Mouse (Mus musculus): Measurements from ENCODE around the gene Aldh3a2.
"Not testable (repeated sequence)": the region's sequence is repeated elsewhere in the genome, so short reads cannot be mapped to it uniquely, and the experiment has no call there.

Aldh3a2 gene

GRCm38 (mm10) chr11:61215936-61216335 lies 51.3 kb downstream of the Aldh3a2 start:
- DNase-seq (ENCODE audit: low read depth, low spot score), result no peak

GRCm38 (mm10) chr11:61212102-61212501 lies 55.2 kb downstream of the Aldh3a2 start:
- DNase-seq (ENCODE audit: low read depth, low spot score), result no peak

GRCm38 (mm10) chr11:61208316-61208715 lies 58.9 kb downstream of the Aldh3a2 start:
- DNase-seq (ENCODE audit: low read depth, low spot score), result no peak

- no peak for DNase-seq (ENCODE audit: low read depth, low spot score)
Observed at GRCm38 (mm10) chr11:61207487-61208246, 59.6 kb downstream of the Aldh3a2 start, which contains the start of gene Aldh3a1. Gene Aldh3a1 (plus strand): TSS chr11:61207537.

DNA sequence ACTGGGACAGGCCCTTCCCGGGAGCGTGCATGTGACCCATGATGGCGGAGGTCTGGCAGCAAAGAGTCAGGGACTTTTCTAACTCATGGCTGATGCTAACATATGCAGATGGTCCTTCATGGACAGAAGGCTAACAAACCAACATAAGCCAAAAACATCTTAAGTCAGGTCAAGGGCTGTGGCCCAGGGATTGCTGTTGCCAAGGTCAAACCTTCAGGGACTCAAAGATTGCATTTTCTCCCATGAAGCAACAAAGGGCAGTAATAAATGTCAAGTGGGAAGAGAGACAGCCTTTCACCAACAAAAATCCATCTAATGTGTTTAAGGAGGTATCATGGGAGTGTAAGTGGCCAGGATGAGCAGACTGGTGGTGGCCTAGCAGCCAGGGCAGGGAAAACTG lies 61.1 kb downstream of the Aldh3a2 start:
- no peak for DNase-seq (ENCODE audit: low read depth, low spot score)

- no peak for DNase-seq (ENCODE audit: low read depth, low spot score)
Observed at GRCm38 (mm10) chr11:61205167-61205950, 61.9 kb downstream of the Aldh3a2 start.

- no peak for DNase-seq (ENCODE audit: low read depth, low spot score)
Observed at GRCm38 (mm10) chr11:61202810-61203209, 64.5 kb downstream of the Aldh3a2 start.

- no peak for DNase-seq (ENCODE audit: low read depth, low spot score)
Observed at GRCm38 (mm10) chr11:61202186-61202585, 65.1 kb downstream of the Aldh3a2 start.

- DNase-seq (ENCODE audit: low read depth, low spot score), result no peak
Observed at GRCm38 (mm10) chr11:61199620-61200362, 67.5 kb downstream of the Aldh3a2 start.

DNA sequence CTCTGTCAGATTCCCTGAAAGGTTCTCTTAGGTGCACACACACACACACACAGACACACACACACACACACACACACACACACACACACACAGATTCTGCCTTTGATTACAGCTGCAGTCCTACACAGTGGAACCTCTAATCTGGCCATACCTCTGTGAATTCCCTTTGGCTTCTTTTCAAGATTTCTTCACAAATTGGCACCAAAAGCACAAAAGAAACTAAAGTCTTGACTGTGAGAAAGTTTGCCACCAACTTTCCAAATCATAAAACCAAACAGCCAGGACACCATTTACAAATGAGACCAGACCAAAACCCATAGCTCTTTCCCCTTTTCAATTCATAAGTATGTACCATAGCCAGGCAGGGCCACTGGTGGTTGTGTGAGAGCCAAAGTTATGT lies 69.3 kb downstream of the Aldh3a2 start:
- no peak for DNase-seq (ENCODE audit: low read depth, low spot score)

GRCm38 (mm10) chr11:61196616-61197353 lies 70.5 kb downstream of the Aldh3a2 start:
- no peak for DNase-seq (ENCODE audit: low read depth, low spot score)

- peak; percentile 57 for DNase-seq (ENCODE audit: low read depth, low spot score)
Observed at GRCm38 (mm10) chr11:61193392-61193791, 73.9 kb downstream of the Aldh3a2 start.

GRCm38 (mm10) chr11:61192779-61193178 lies 74.5 kb downstream of the Aldh3a2 start:
- no peak for DNase-seq (ENCODE audit: low read depth, low spot score)

DNA sequence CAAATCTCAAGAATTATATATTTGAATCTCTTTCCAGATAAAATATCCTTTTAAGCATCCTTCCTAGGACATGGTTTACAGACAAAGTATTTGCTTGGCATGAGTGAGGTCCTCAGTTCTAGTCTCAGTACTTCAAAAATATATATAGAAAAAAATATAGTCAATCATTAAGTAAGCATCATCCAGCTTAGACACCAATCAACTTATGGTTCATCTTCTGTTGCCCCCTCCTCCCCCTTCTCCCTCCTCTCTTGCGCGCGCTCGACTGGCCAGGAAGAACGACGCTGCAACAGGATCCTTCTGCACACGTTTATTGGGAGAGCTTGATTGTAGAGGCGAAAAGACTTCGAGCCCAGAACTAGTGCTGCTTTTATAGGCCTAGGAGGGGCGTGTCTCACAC lies 75.1 kb downstream of the Aldh3a2 start:
- not testable (repeated sequence) for DNase-seq (ENCODE audit: low read depth, low spot score)

GRCm38 (mm10) chr11:61190776-61191175 lies 76.5 kb downstream of the Aldh3a2 start:
- DNase-seq (ENCODE audit: low read depth, low spot score), result no peak

DNA sequence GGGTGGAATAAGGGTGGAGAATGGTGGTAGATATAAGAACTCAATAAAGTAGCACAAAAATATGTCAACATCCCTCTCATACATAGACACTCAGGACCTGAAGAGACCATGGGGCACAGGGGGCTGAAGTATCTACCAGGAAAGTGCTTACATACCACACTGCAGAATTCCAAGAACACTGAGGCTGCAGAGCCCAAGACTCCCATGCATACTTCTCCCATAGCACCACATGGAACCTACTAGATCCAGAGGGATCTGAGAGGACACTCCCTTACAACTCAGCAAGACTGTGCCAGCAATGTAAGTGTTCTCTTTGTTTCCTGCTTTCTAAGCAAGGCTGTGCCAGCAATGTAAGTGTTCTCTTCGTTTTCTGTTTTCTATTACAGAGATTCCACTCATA lies 83.4 kb downstream of the Aldh3a2 start:
- DNase-seq (ENCODE audit: low read depth, low spot score), result no peak

DNA sequence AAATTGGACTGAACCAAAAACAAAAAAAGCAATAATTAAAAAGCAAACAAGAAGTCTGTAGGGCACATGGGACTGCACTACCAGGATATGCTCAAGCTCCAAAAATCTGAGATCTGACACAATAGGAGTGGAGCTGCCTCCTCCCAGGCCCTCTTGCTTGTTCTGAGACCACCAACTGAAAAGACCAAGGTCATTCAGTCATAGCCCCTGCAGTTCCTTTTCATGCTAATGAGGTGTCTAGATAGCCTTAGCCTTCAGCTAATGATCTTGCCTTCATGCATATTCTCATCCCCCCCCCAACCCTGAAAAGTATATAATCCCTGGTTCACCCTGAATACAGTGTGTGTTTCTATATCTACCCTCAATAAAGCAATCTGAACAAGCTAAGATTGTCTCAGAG lies 85.6 kb downstream of the Aldh3a2 start:
- DNase-seq (ENCODE audit: low read depth, low spot score), result no peak

GRCm38 (mm10) chr11:61180361-61180760 lies 86.9 kb downstream of the Aldh3a2 start:
- DNase-seq (ENCODE audit: low read depth, low spot score), result no peak

GRCm38 (mm10) chr11:61176321-61176720 lies 90.9 kb downstream of the Aldh3a2 start:
- no peak for DNase-seq (ENCODE audit: low read depth, low spot score)

GRCm38 (mm10) chr11:61175778-61176177 lies 91.5 kb downstream of the Aldh3a2 start:
- no peak for DNase-seq (ENCODE audit: low read depth, low spot score)
